Mouse (Mus musculus) left cerebral cortex, postnatal 4 days (tissue): Measurements from ENCODE around the gene Nsf. TPM values are rescaled to one million over a fixed set of nuclear protein-coding genes. Genes with fewer than 3 reads are reported as not detected.
"Not testable (repeated sequence)": the region's sequence is repeated elsewhere in the genome, so short reads cannot be mapped to it uniquely, and the experiment has no call there.

ENCODE experiments used
- DNase-seq: peaks from one replicate; pipeline ENCODE4 v3.0.0-alpha.2; 2022
- intact Hi-C: fragments of 180-260 bp; cut with DNase I; formaldehyde crosslinking; loops from one replicate; pipeline ENCODE4 v1.15.1; 2025
- total RNA-seq, 2 experiments: library from RNA; stranded (reverse); gene quantifications; 2 replicates each; pipeline ENCODE4 v1.2.3; 2021

The Nsf gene
- 100 to 1,000 TPM; 241 to 292 TPM for total RNA-seq

DNA sequence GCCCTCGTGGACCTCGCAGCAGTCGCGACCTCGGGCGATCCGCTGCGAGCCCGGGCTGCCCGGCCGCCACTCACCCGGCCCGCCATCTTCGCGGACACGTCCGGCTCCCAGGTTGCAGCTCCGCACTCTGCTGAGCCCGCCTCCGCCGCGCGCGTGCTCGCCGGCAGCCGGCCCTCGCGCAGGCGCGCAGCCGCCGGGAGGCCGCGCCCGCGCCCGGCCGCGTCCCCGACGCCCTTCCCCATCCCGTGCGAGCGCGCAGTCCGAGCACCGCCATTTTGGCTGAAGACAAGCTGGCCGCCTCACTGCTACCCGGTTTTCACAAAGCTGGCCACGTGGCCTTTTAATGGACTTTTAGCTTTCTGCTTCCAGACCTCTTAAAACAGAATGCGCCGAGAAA lies at the start of gene Nsf:
Gene Nsf (minus strand): TSS at position 161 of the 397 bp plus-strand sequence.
- DNase-seq, result peak; percentile 86
- intact Hi-C loops, result no loop called here

DNA sequence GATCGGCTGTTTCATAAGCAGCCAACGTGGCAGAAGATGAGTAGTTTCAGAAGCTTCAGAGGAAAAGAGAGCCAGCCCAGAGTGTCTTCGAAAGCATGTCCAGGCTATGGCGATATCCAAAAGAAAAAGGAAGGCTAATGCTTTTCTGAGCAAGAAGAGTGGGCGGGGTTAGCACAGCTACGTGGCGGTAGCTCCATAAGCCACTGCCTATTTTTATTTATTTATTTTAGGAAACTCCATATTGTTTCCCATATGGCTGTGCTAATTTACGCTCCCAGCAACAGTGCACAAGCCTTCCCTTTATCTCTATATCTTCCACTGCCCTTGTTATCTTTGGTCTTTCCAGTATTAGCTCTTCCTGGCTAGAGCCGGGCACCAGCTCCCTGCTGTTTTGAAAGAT lies 49.5 kb upstream of the Nsf start:
- DNase-seq, result no peak
- intact Hi-C loops, result no loop called here

GRCm38 (mm10) chr11:104002191-104002590 lies 48.3 kb upstream of the Nsf start:
- intact Hi-C loops, result no loop called here
- DNase-seq, result peak; percentile 31

DNA sequence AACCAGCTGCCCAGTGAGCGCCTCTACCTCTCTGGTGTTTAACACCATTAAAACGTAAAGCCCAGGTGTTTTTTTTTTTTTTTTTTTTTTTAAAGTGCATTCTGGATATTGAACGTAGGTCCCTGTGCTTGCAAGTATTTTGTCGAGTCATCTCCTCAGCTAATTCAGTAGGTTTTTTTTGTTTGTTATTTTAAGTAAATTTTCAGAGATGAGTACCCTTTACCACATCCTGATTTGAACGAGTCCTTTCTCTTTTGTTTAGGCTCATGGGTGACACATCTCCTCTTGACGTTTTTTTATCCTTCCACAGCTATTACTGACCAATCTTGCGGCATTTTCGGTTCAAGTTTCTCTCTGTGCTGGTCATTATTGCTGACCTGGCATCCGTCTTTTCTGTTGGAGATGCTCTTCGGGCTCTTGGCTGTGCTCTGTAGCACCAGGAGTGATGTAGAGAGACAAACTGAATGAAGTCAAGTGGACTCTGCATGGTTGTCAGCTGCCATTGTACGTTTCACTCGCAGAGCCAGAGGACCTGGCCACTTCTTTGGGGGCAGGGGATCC lies 47.6 kb upstream of the Nsf start:
- no peak for DNase-seq
- intact Hi-C loops, result no loop called here

DNA sequence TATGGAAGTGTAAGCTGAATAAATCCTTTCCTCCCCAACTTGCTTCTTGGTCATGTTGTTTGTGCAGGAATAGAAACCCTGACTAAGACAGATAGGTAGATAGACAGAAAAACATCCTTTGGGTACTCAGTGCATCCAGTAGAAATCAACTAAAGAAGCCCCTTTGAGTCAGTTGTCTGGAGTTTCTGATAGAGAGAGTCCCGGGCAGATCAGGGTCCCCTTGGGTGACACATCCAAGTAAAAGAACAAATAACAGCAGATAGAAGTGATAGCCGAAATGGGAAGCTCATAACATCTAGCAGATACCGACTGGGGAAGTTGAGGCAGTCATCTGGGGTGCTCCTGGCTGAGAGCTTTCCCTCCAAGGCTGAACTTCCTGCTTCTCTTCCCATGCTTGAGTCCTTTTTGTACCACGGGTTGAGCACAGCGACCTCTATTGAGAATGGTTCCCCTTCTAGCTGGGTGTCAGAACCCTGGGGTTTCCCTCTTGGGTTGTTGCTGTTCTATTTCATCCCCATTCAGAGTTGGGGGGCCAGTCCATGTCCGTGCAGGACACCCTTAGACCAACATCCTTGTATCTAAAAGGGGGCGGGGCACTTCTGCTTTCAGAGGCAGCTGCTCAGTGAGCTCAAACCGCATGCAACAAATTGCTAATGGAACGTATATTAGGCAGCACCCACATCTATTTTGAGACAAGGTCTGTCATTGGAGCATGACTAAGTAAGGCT lies 47.0 kb upstream of the Nsf start:
- intact Hi-C loops, result no loop called here
- no peak for DNase-seq

- intact Hi-C loops, result no loop called here
- peak; percentile 17 for DNase-seq
Observed at GRCm38 (mm10) chr11:103998737-103999136, 44.9 kb upstream of the Nsf start.

GRCm38 (mm10) chr11:103997385-103997784 lies 43.5 kb upstream of the Nsf start:
- DNase-seq, result peak; percentile 81
- intact Hi-C loops, result no loop called here

DNA sequence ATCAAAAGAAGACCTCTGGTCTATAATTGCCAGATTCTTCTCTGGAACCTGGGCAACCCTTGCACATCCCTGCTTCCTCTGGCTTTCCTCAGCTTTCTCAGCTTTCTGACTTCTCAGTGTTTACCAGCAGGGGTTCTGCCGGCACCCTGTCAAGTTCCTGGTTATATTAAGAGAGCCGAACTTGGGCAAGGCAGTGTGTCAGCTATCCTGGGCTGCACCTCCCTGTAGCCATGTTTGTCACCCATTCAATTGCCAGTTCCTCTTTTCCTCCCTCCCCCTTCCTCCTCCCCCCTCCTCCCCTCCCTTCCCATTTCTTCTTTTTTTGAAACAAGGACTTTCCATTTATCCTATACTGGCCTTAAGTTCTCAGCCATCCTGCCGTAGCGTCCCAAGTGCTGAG lies 38.8 kb upstream of the Nsf start:
- intact Hi-C loops, result no loop called here
- no peak for DNase-seq

DNA sequence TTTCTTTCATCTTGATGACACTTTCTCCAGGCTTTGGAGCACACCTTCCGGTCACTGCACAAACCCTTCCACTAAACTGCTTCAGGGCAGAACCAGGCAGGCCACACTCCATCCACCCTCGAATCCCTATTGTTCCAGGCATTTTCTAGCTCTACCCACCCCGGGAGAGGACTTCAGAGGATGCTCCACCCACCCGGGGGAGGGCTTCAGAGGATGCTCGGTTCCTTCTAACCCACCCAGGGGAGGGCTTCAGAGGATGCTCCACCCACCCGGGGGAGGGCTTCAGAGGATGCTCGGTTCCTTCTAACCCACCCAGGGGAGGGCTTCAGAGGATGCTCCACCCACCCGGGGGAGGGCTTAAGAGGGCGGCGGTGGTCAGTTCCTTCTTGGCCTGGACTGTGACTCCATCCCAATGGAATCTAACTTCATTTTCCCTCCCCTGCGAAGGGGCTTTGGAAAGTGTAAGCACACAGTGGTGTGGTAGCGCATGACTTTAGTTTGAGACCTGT lies 36.2 kb upstream of the Nsf start:
- intact Hi-C loops, result not testable (repeated sequence)
- peak; percentile 12 for DNase-seq

DNA sequence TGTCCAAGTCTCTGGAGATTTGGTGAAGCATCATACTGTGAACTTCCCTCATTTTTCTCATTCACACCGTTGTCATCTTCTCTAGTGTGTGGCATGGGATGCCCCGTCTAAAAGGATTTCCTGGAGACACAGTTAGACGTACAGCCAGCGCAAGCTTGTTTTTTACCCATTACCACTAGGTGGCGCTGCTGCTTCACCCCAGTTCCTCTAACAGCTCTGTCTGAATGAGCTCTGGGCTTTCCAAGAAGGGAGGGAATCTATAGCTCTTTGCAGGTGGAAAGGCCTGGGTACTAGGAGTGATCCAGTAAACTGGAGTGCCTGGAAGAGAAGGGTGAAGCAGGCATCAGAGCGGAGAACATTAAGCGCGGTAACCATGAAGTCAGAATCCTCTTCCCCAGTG lies 33.6 kb upstream of the Nsf start:
- intact Hi-C loops, result loop anchor here (2.0 kb wide), 1 partner anchor 183 kb away; no protein-coding TSS in a partner anchor
- peak; percentile 88 for DNase-seq

- DNase-seq, result no peak
- intact Hi-C loops, result no loop called here
Observed at GRCm38 (mm10) chr11:103984067-103984466, 30.2 kb upstream of the Nsf start.

DNA sequence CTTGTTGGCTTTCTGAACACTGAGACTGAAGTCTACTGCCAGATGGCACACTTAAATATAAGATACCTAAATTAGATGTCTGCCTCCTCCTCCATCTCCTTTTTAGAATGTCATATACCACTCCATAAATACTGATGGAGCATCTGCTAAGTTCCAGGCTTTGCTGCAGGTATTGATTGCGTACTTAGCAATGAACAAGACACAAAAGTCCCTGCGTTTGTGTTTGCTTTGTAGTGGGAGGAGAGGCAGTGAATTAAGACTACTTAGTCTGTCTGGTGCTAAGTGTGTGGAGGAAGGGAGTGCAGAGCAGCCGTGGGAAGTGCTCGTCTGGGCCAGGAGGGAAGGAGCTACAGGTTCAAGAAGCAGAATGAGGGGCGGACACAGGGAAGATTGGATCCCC lies 28.0 kb upstream of the Nsf start:
- intact Hi-C loops, result no loop called here
- DNase-seq, result no peak

DNA sequence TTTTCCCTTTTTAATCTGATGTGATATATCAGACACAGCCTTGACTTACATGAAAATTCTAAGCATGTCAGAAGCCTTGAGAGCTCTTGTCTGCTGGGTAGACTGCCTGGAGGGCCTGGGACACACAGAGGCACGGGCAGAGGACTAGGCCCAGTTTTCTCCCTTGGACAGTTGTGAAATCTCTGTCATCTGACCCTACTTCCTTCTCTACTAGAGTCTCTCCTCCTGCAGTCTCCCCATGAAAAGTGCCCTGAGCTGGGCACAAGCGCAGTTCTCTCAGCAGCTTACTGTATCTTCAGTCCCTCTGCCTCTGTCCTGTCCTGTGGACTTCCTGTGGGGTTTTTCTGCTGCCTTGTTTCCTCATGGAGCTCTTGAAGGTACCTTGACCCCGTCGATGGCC lies 25.5 kb upstream of the Nsf start:
- intact Hi-C loops, result no loop called here
- DNase-seq, result no peak

DNA sequence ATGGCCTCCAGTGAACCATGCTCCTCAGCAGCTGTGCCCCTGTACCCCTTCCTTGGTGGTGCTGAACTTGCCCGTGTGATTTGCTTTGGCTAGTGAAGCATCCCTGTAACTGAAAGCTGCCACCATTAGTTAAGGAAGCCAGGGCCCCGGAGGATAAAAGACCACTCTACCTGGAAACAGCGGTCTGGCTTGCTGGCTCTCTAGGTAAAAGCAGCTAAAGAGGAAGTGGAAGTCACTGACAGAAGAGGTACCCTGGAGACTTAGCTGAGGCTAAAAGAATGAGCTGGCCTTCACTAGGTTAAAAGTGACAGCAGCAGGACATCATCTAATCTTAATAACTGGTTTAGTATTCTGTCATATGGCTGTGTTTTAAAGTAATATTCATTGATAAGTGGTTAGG lies 17.0 kb upstream of the Nsf start:
- intact Hi-C loops, result no loop called here
- DNase-seq, result no peak

DNA sequence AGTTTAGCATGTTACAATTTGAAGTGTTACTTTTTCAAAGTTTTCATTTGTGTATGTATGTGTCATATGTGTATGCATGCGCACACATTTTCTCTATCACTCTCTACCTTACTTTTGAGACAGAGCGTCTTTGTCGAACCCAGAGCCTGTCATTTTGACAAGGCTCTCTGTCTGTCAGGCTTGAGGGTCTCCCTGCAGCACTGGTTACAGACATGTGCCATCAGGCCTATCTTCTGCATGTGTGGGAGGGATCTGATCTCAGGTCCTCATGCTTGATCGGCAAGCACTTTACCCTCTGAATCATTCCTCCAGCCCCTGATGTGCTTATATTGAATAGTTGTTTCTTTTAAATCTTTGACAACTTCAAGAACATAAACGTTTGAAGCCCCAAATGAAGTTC lies 15.4 kb upstream of the Nsf start:
- intact Hi-C loops, result no loop called here

GRCm38 (mm10) chr11:103967106-103967735 lies 13.4 kb upstream of the Nsf start:
- intact Hi-C loops, result no loop called here
- peak; percentile 37 for DNase-seq

More for the DNA sequence above, 15.4 kb upstream of the Nsf start:
- no peak for DNase-seq

- no peak for DNase-seq
- intact Hi-C loops, result no loop called here
Observed at GRCm38 (mm10) chr11:103956866-103957265, 3.0 kb upstream of the Nsf start.

- no peak for DNase-seq
- intact Hi-C loops, result no loop called here
Observed at GRCm38 (mm10) chr11:103953032-103953895, 592 bp downstream of the Nsf start.

- no peak for DNase-seq
- intact Hi-C loops, result no loop called here
Observed at GRCm38 (mm10) chr11:103952635-103953031, 1.2 kb downstream of the Nsf start.

DNA sequence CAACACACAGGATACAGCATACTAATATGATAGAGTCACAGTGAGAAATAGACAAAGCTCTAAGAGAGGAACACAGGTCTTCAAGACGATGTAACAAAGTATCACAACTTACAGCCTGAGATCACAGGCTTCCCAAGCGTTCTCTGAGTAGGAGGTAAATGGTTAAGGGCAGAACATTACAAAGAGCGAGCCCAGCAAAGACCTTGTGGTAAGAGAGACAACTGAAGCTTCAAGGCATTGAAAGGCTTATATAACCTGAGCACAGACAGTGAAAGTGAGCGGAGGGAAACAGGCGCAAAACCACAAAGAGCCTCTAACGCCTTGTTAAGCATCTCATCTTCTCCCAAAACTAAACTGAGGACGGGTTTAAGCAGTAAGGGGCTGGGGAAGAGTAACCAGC lies 2.8 kb downstream of the Nsf start:
- intact Hi-C loops, result no loop called here
- DNase-seq, result no peak

DNA sequence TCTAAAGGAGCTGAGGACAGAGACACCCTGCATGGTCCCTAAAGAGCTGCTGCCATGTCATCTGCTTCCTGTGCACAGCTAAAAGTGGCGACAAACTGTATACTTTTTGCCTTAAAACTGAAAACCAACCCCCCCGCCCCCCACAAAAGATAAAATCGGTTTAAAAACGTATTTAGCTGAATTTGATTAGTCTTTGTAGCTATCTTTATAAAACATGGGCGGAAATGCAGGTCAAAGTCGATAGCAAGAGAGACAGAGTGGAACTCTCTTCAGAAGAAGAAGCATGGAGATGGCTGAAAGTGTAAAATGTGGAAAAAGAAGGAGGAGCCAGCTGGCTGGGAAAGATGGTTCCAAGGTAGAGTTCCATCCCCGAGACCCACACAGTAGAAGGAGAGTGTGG lies 4.9 kb downstream of the Nsf start:
- intact Hi-C loops, result no loop called here
- no peak for DNase-seq
